Mouse (Mus musculus) inflammation-experienced regulatory T-cells, adult 6 months (primary cell): ENCODE measurements at regions not wholly inside any gene's neighbourhood (a gene's known extent, or its start where the extent isn't known, plus 50 kb on each side); places are given as distances from the start of the nearest gene placed in this dataset.
"Not testable (repeated sequence)": the region's sequence is repeated elsewhere in the genome, so short reads cannot be mapped to it uniquely, and the experiment has no call there.

ENCODE experiments used
- ATAC-seq: one replicate; pipeline ENCODE4 v1.8.0; 2017

DNA sequence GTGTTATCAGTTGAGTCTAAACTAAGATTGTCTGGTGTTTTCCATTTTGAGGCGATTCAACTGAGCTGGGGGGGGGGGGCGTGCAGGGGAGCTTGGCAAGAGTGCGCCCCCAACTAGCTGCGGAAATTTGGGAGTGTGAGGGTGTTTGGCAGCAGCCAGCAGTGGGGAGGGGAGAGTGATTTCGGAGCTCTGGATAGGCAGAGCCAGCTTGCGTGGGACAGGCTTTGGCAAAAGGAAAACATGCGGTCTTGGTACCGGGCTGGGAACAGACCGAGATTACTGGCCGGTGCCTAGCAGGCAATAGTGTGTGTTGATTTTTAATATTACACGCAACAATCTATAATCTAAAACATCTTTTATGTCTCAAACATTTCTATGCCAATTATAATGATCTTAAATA, 199.4 kb upstream of the Cdk6 start:
- ATAC-seq: not testable (repeated sequence)

DNA sequence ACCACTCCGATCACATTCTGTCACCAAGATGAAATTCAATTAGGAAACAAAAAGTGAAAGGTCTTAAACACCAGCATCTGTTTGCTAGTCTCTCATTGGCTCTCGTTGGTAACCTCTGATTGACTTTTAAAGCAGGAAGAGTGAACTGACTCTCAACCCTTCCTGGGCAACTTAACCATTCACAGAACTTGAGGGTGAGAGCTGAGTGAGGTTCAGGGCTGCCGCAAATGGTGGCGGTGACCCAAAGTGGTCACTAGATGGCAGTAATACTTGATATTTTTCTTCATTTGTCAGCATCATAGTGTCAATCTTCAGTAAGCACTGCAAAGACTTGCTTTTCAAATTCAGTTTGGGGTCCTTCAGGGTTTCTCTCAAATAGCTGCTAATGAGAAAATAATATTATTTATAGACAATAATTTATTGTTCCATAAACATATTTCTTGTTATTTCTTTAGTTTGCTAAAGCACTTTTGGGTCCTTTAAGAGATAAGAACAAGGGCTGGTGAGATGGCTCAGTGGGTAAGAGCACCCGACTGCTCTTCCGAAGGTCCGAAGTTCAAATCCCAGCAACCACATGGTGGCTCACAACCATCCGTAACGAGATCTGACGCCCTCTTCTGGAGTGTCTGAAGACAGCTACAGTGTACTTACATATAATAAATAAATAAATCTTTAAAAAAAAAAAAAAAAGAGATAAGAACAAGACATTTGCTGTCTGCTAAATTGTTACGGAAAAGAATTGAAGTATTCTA, 194.6 kb upstream of the Cdk6 start:
- ATAC-seq: peak; percentile 95

DNA sequence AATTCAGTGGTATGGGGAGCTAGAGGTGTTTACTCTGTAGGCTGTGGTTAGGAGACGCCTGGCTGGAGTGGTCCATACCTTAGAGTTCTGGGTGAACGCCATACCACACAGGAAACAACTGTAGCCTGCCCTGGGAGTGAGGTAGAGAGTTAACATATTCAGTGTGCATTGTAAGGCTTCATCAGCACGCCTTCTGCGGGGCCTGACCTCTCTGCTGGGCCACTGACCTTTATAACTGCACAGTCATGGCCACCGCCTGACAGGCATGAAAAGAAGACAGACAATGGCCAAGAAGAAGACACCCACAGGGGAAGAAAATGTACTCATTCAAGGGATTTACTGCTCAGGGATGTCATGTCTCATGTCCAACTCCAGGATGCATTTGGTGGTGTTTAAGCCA, 191.4 kb upstream of the Cdk6 start:
- ATAC-seq: not testable (repeated sequence)

DNA sequence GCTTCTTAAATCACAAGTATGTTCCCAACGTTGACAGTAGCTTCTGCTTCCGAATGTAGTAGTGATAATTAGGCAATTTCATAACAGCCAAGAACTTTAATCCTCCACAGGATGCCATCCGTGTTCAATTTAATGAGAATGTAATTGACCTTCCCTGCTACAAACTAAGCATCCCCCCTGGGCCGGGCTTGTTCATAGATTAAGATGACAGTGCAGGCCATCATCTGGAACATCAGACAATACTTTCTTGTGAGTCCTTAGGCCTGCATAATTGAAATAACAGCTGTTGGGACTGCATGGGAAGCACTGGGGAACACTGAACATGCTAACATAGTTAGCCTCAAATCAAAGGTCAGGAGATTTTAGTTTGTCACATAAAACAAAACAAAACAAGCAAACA, 190.5 kb upstream of the Cdk6 start:
- not testable (repeated sequence) for ATAC-seq

DNA sequence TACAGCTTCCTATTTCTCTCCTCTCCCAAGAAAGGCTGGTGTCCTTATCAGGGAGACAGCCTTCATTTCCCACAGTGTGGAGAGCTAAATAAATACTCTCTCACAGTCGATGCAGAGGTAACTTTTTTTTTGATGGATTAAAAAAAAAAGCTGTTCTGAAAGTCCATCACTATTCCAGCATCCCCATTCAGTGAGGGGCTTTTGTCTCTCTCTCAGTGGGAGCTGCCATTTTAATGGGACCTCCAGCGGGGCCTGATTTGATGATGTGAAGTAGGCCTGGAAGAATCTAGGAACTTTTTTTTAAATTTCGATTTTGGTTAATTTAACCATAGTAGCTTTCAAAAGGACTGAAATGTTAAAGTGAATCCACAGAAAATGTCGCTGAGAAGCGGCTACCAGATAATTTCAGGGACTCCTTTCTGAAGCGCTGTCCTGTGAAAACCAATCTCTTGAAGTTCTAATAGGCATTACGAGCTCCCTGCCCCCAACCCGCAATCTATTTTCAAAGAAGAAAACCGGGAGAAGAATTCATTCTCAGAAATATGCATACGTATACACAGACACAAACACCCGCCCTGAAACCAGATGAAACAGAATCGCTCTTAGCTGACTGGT, 189.6 kb upstream of the Cdk6 start:
- not testable (repeated sequence) for ATAC-seq

DNA sequence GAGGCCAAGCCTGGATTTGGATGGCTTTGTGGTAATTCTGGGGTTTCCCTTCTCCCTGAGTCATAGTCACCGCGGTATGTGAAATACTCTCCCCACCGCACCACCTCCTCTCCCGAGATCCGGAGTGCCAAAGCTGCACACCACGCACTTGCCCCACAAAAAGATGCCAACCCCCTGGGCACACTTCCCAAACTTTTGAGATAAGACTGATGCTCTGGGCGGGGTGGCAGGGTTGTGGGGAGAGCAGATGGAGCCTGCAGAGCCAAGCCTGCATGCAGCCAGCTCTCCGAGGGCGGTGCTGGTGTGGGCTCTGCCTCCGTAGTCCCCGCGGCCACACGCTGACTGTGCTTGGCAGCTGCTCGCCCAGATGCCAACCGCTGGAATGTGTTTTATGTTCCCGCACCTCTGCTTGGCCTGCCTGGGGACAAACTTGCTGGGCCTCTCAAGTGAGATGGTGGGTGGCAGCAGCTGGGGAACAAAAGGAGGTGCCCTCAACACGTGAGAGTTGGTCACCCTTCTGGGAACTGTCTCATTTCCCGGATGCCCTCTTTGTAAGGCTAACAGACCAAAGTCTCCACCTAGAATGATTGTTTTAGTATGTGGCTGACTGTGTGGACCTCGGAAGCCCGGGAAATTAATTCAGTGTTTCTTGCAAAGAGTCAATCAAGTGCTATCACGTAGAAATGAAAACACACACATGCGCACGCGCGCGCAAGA, 189.0 kb upstream of the Cdk6 start:
- peak; percentile 93 for ATAC-seq

DNA sequence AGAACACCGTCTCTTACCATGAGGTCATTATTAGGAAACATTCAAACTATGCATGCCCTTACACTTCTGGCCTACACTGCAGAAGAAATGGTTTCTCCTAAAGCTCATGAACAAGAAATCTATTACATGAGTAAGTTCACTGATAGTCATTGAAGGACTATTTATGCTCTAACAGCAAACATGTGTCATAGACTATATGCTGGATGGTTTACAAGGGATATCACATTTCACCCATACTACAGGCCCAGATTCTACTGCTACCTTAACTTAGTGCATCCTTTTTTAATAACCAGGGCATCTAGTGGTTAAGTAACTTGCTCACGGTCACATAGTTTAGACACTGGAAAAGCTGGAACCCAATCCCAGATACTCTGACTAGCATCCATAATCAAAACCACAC, 175.8 kb upstream of the Cdk6 start:
- not testable (repeated sequence) for ATAC-seq

DNA sequence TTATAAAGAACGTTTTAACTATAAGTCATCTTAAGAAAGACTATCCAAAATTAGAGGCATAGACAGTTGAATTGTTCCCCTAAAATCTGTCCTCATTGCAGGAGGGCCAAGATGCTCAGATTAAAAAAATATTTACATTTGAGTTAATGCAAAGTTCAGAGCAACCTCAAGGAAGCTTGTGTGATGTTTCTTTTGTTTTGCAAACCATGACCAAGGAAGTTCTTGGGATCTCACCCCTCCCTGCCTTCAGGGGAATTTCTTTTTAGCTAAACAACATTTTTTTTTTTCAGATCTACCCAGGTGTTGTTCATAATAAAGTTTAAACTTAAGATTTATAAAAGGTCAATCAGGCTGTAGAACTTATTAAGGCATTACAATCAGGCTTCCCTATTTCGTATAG, 174.8 kb upstream of the Cdk6 start:
- ATAC-seq: not testable (repeated sequence)

DNA sequence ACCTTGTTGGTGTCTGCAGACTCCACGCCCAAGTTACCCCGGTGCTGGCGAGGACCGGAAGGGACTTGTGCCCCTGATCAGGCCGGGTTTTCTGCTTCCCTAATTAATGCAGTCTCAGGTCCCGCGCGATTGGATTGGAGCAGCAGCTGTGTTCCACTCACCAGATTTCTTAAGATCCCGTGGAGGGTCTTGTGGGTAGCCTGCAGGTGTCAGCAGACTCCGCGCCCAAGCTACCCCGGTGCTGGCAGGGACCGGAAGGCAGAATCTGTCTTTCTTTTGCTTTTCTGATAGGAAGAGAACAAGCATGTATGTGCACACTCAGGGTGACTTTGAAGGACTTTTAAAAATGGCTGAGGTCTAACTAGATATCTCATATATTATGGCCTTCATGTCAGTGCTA, 147.7 kb upstream of the Cdk6 start:
- peak; percentile 61 for ATAC-seq

DNA sequence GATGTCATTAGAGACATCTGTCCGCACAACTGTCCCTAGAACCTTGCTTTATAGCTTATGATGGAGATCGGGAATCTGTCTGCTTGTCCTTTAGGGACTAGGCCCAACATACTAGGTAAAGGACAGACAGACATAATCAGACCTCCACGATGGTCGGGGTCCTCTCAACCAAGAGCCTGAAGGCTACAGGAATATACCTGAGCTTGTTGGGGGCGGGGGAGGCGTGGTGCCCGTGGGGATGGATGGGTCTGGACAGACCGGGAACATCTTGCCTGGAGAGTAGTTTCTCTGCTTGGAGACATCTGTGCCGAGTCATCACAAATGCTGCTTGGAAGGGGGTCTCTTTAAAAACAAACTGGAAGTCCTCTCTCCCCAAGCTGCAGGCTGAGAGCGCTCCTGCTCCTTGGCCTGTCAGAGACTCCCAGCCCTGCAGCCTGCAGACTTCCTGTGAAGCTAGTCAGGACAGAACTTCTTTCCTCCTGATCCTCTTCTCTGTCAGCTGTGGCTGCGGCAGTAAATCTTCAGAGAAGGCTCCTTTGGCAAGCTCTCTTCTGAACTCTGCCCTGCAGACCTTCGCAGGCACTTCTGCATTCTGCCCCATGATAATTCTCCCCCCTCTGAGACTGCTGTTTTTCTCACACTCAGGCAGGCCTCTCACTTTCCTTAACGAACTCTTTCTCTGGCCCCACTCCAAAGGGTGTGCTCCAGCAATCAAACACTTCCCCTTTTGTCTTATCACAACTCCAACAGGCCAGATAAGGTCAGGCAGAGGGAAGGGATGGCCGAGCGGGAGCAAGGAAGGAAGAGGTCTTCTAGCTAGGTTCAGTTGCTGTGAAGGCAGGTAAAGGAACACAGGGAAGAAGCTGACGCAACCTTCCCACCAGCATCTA, 143.1 kb upstream of the Cdk6 start:
- no peak for ATAC-seq

DNA sequence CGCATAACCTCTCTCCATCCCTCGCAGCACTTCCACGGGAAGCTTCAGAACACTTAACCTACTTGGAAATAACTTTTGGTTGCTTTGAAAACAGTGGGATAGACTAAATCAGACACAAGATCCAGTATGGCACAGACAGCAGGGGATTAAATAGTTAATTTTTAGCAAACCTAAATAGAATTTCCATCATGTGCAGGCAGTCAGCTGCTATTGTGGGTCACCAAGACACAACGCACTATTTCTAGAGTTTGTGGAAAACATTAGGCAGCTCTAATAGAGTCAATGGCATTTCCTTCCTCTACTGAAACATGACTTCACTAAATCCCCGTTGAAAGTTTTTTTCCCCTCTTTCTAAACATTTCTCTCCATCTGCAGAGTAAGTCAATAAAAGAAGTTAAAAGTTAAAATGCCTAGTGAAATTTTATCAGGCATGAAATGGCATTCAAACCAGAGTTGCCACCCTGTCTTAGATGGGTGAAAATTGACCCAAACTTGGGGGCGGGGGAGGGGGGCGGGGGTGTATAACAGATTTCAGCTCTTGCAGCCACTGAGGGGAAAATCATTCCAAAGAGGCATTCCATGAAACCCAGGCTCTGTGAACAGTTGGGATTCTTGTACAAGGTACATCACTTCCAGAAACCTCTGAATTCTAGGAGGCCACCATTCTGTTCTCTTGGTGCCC, 142.3 kb upstream of the Cdk6 start:
- ATAC-seq: not testable (repeated sequence)

DNA sequence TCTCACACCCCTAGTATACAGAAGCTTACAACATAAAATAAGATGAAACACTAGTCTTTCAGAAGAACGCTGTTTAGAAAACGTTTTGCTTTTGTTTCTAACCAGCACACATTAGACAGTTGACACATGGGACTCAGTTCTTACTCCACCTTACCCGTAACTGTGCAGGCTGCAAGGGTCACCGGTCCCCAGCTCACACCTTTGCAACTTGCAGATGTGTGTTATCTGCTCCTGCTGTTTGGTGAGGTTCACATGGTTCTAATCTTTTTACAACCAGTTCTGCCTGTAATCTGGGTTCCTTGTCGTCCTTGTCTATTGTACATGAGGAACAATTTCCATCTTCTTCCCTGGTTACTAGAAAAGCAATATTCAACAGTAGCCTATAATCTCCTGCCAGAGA, 135.1 kb upstream of the Cdk6 start:
- ATAC-seq: not testable (repeated sequence)

DNA sequence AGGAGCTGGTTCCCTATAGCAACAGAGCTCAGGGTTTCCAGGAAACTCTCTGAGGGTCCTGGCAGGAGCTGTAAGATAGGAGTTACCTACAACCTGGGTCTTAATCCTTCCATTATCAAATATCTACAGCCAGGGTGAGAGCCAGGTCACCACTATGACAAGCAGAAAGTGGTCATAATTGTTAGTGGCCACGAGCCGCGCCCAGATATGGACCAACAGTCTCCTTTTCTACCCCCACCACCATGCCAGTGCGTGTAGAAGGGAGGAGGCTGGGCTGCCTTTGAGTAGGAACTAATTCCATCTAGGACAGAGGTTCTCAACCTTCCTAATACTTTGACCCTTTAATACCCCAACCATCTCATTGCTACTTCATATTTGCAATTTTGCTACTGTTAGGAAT, 133.0 kb upstream of the Cdk6 start:
- not testable (repeated sequence) for ATAC-seq

DNA sequence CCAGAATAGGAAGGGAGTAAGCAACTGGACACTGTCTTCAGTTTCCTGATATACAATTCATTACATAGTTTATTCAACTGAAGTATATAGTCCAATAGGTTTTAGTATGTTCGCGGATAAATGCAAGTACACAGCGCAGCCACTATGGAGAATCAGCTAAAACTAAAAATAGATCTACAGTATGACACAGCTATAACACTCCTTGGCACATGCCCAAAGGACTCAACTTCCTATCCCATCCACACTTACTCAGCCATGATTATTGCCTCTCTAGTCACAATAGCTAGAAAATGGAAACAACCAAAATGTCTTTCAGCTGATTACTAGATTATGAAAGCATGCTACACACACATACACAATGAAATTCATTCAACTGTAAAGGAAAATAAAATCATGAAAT, 130.0 kb upstream of the Cdk6 start:
- ATAC-seq: no peak

DNA sequence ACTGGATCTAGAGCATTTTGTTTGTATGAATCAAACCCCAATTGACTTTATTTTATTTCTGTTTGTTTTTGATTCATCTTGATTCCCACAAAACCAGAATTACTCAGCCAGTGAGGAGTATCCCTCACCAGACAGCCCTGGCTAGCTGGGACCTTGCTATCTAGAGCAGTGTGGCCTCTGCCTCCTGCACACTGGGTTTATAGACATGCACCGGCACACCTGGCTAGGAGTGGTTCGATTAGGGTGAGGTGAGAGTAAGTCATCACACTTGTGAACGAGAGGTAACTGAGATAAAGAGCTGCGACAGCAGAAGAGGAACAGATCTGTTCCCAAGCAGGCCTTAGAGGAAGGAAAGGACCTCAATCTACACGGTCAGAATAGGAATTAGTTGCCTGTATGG, 125.2 kb upstream of the Cdk6 start:
- no peak for ATAC-seq

DNA sequence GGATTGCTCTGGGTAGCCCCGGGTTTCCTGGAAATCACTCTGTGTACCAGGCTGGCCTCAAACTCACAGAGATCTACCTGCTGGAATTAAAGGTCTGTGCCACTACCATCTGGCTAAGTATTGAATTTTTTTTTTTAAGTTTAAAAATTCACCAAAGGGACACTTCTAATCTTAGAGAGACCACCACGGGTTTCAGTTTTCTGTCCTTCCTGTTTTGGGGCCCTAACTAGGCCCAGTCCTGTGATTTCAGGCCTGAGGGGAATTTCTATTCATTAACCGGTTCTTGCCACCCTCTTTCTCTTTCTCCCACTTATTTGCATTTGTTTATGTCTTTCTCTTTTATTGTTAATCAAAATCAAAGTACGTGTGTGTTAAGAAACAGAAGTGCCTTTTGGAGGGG, 122.1 kb upstream of the Cdk6 start:
- no peak for ATAC-seq

DNA sequence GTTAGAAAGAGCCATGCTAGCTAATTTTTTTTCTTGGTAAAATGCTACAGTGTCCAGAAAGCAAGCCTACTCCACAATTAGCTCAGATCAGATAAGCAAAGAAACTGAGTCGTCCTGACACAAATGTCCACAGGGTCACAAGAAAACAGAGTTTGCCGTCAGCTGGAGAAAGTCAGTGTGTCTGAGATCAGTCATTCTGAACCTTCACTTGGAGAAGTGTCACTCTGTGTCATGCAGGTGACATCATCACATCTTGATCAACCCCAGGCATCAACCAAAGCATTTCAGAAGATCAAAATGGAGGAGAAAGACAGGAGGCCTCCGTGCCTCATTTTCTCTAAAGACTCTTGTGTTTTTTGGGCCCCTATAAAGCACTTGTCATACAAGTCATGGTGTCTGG, 121.5 kb upstream of the Cdk6 start:
- no peak for ATAC-seq

DNA sequence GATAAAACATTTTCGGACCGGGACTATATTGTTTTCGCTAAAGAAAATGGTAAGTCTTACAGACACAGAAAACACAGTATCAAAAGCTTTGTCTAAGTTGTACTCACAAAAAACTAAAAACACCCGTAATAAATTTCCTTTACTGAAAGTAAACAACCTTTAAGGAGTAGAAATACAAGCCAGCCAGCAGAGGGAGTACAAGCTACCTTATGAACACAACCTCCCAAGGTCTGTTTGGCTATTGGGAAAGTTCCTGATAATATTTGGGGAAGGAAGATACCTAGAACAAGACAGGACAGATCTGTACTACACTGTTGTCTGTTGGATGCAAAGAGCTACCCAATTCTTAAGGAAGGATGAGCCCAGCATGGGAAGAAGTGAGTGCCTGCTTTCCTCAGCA, 117.5 kb upstream of the Cdk6 start:
- not testable (repeated sequence) for ATAC-seq

DNA sequence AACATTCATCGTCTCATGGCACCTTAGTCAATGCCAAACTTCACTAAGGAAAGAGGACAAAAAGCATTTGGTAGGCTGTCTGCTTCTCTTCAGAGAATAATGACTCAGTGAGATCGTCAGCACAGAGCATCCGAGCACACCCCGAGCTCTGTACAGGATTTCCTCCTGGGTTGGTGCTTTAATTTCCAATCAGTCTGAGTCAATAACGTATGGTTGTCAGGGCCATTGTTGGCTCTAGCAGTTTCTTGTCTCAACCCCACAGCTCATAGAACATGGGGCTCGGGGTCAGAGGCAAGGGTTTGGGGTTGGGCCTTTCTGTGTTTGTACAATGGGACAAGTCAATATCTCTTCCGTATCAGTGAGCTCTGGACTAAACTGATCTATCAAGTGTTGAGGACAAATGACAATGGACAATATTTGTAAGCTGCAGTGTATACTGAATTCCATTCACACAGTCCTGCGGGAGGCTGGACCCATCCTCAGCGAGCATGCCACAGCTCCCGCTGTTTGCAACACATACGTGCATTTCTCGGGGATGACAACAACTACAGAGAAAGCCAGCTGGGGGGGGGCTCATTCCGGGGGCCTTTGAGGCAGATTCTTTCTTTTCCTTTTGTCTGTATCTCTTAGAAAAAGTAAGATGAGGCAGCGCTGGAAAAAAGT, 116.8 kb upstream of the Cdk6 start:
- not testable (repeated sequence) for ATAC-seq

DNA sequence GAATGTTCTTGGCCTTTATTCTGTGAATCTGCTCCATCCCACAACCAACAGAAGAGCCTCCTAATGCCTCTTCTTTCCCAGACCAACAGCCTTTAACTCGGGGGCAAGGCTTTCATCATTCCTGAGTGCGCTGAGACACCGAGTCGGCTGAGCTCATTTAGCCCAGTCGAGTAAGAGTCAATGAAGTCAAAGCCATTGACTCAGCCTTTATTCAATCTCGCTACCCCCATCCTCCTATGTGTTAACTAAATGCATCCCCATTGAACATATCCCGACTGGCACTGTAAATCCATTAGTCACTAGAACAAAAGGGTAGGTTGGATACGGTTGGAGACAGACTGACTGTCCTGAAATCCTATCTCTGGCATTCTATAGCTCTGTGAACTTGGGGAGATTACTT, 115.9 kb upstream of the Cdk6 start:
- not testable (repeated sequence) for ATAC-seq

DNA sequence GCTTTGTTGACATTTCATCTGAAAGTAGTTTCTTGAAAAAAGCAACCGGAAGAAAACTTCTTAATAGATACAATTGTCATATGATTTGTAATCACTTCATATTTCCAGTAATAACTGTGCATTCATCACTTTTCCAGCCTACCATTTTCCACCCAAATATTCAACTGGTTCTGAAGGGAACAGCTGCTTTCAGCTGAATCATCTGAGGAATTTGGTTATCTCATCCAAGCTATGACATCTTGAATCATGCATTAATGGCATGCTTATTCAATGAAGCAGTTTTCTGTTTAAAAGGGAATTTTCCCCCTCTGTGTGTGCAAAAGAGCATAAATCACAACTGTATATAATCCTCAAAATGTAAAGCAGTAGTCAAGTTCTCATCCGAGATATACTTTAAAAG, 97.2 kb upstream of the Cdk6 start:
- not testable (repeated sequence) for ATAC-seq

DNA sequence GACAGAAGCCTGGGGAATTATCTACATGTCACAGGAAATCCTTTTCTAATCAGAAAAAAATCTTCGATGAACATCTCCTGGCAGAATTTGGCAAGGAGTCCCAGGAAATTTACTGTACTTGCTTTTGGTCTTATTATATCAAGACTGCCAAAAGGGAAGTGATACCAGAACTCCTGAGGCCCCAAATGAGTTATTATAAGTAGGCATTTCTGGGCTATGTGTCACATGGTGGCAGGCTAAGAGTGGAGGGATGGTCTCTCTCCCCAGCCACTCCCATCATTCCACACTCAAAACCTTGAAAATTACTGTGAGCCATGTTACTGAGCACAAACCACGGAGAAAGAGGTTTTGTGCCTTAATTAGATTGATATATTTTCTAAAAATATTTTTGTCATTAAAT, 94.0 kb upstream of the Cdk6 start:
- ATAC-seq: no peak
